Mouse (Mus musculus): Measurements from ENCODE around the gene Camk1d. TPM values are rescaled to one million over a fixed set of nuclear protein-coding genes. Genes with fewer than 3 reads are reported as not detected.

Gene Camk1d
- total and polyA plus RNA-seq, 2 experiments from 2014 or later, result 7.2 to 16.6 TPM

DNA sequence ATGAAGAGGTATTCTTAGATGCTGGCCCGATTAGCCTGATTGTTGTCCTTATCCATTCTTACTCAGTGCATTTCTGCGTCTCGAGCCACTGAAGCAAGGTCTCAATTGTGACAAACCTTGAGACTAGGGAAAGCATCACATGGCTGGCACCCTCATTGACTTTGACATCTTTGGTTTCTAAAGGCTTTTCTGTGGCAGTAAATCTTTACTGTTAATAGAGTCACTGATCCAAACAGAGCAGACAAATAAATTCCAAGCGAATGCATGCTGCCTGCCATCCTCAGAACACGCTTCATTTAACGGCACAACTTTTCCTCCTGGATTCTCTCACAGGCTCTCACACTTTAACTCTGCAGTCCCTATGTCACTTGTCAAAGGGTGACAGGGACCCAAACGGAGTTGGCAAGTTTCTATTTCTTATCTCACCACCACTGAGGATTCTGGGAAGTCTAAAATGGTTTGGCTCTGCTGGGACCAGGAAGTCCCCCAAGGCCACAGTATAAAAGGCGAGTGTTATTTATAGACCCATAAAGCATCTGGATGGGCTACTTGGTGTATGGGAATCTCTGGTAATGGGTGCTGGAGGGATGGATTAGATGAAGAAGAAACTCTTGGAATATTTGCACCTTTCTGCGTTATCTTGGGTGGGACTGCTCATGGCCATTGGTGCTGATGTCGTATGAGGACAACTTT lies 141.9 kb downstream of the Camk1d start:
- peak; percentile 37 for DNase-seq (ENCODE audit: low spot score)
- Histone ChIP-seq H3K4me2 (ENCODE audit: low read depth, low read length) (no peak overlapping the region), H3K4me1 (ENCODE audit: insufficient read depth, low read length) (peaks cover 4% of the 10 kb centered on the region; the same call in 1 of the 2 replicates), H3K4me3 (ENCODE audit: low read length) (no peak overlapping the region), H3K9me3 (ENCODE audit: low read length) (no peaks in the 10 kb centered on the region), H3K36me3 (ENCODE audit: insufficient read depth, low read length) (no peaks in the 10 kb centered on the region), H3K9ac (replicated peaks; ENCODE audit: low read length) (no peak overlapping the region), H3K27me3 (ENCODE audit: insufficient read depth, low read length) (no peaks in the 10 kb centered on the region), H3K27ac (no peak overlapping the region)
- 51% methylated on average over 10 of the region's 10 CpGs for WGBS
- TF ChIP-seq CTCF (IDR thresholded peaks at IDR 0.05; ENCODE audit: low read depth), result no peak
- peak; percentile 60 for ATAC-seq

DNA sequence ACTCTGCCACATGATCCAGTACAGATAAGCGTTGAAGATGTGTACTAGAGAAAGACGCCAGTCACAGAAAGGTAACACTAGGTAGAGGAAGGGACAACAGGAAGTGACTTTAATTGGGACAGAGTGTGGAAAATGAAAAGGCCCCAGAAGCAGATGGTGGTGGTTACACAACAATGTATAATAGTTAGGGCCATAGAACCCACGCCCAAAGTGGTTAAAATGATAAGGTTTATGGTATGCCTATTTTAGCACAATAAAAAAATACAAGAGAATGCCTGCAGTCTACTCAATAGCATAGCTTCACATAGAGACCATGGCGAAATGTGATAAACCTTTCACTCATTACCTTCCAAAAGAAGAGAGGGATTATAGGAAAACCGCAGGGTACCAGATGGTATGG lies 147.7 kb downstream of the Camk1d start:
- Histone ChIP-seq H3K4me2 (ENCODE audit: low read depth, low read length) (no peak overlapping the region), H3K4me3 (ENCODE audit: low read length) (no peak overlapping the region), H3K4me1 (ENCODE audit: insufficient read depth, low read length) (no peaks in the 10 kb centered on the region), H3K9me3 (ENCODE audit: low read length) (no peaks in the 10 kb centered on the region), H3K27ac (no peak overlapping the region), H3K36me3 (ENCODE audit: insufficient read depth, low read length) (no peaks in the 10 kb centered on the region), H3K27me3 (ENCODE audit: insufficient read depth, low read length) (no peaks in the 10 kb centered on the region), H3K9ac (replicated peaks; ENCODE audit: low read length) (no peak overlapping the region)
- WGBS, result 88% methylated on average over 5 of the region's 5 CpGs
- ATAC-seq (no peak), DNase-seq (ENCODE audit: low spot score) (no peak)
- TF ChIP-seq CTCF (IDR thresholded peaks at IDR 0.05; ENCODE audit: low read depth), result no peak

DNA sequence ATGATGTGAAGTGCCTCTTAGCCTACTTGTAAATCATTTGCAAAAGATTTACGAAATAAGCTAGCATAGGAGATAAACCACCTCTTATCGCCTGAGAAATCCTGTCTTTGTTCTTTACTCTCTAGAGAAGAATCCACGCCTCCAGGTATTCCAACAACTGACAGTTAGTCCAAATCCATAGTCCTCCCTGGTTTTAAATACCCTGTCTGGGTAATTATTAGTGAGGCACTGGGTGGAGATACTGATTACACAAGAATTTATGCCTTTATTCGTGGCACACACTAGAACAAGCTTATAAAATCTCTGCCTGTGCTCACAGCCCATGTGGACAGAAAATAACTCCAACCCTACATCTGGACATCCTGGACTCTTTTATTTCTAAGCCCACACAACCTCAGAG lies 150.6 kb downstream of the Camk1d start:
- Histone ChIP-seq H3K9ac (replicated peaks; ENCODE audit: low read length) (no peak overlapping the region), H3K4me3 (ENCODE audit: low read length) (no peak overlapping the region), H3K36me3 (ENCODE audit: insufficient read depth, low read length) (no peaks in the 10 kb centered on the region), H3K4me1 (ENCODE audit: insufficient read depth, low read length) (no peaks in the 10 kb centered on the region), H3K9me3 (ENCODE audit: low read length) (no peaks in the 10 kb centered on the region), H3K27me3 (ENCODE audit: insufficient read depth, low read length) (no peaks in the 10 kb centered on the region), H3K27ac (no peak overlapping the region), H3K4me2 (ENCODE audit: low read depth, low read length) (no peak overlapping the region)
- ATAC-seq (no peak), DNase-seq (ENCODE audit: low spot score) (no peak)
- WGBS, result 90% methylated on average over 4 of the region's 4 CpGs
- TF ChIP-seq CTCF (IDR thresholded peaks at IDR 0.05; ENCODE audit: low read depth), result no peak

DNA sequence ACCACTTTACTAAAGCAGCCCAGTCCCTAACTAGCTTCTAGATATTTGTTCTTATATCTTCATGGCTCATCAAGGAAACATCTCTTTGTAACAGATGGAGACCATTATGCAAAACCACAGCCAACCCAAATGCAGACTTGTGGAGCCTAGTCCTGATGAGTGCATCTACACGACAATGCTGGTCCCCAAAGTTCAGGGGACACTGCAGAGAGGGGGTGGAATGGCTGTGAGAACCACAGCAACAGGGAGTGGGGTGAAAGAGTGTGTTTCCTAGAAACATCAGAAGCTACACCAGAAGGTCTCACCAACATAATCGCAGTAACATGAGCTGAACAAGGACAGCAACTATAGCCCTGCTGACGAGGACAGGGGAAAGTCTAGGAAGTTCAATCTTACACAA lies 152.9 kb downstream of the Camk1d start:
- Histone ChIP-seq H3K4me3 (ENCODE audit: low read length) (no peak overlapping the region), H3K27me3 (ENCODE audit: insufficient read depth, low read length) (no peaks in the 10 kb centered on the region), H3K27ac (no peak overlapping the region), H3K9ac (replicated peaks; ENCODE audit: low read length) (no peak overlapping the region), H3K4me1 (ENCODE audit: insufficient read depth, low read length) (no peaks in the 10 kb centered on the region), H3K9me3 (ENCODE audit: low read length) (no peaks in the 10 kb centered on the region), H3K36me3 (ENCODE audit: insufficient read depth, low read length) (no peaks in the 10 kb centered on the region), H3K4me2 (ENCODE audit: low read depth, low read length) (no peak overlapping the region)
- WGBS, result 95% methylated on average over 3 of the region's 3 CpGs
- no peak for TF ChIP-seq CTCF (IDR thresholded peaks at IDR 0.05; ENCODE audit: low read depth)
- DNase-seq (ENCODE audit: low spot score) (no peak), ATAC-seq (no peak)

DNA sequence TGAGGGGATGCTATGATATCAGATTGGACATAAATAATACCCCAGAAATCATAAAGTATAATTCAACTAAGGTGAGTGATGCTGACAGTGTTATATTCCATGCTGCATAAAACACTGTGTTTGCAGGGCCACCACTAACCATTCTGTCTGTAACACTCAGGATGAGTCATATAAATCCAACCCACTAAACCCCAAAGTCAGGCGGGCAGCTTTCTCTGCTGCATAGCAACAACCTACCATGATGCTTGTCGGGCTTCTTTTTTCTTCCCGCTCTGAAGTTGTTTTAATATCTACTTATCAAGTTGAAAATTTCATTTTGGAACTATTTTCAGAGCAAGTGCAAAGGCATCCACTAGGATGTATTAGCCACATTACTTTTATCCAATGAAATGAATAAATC lies 161.1 kb downstream of the Camk1d start:
- TF ChIP-seq CTCF (IDR thresholded peaks at IDR 0.05; ENCODE audit: low read depth), result no peak
- no peak overlapping the region for H3K4me3 ChIP-seq (ENCODE audit: low read length)
- no peak overlapping the region for H3K27ac ChIP-seq
- ATAC-seq, result no peak
- H3K36me3 ChIP-seq (ENCODE audit: insufficient read depth, low read length), result no peaks in the 10 kb centered on the region
- H3K9me3 ChIP-seq (ENCODE audit: low read length), result no peaks in the 10 kb centered on the region
- no peak overlapping the region for H3K9ac ChIP-seq (replicated peaks; ENCODE audit: low read length)
- no peaks in the 10 kb centered on the region for H3K4me1 ChIP-seq (ENCODE audit: insufficient read depth, low read length)
- no peak for DNase-seq (ENCODE audit: low spot score)
- no peak overlapping the region for H3K4me2 ChIP-seq (ENCODE audit: low read depth, low read length)
- no peaks in the 10 kb centered on the region for H3K27me3 ChIP-seq (ENCODE audit: insufficient read depth, low read length)
- 91% methylated on average over 3 of the region's 3 CpGs for WGBS

DNA sequence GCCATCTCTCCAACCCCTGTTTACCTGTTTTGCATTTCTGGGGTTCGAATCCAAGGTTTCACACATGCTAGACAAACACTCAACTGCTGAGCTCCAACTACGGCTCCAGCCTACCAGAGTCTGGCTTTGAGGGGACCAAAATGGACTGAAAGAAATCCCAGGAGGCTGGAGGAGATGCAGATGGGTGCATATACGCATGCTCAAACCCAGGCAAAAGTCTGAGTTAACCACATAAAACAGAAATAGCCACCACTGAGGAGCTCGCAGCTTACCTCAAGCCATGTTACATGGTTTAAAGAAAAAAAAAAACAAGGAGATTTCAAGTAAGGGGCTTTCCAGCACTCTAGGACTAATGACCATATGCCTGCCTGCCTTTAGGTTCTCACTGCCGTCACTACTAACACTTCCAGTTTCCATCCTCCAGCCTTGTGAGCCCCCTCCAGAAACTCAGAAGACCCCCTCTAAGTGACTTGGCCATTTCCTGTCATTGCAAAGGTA lies 162.5 kb downstream of the Camk1d start:
- Histone ChIP-seq H3K36me3 (ENCODE audit: insufficient read depth, low read length) (no peaks in the 10 kb centered on the region), H3K4me2 (ENCODE audit: low read depth, low read length) (no peak overlapping the region), H3K9me3 (ENCODE audit: low read length) (no peaks in the 10 kb centered on the region), H3K9ac (replicated peaks; ENCODE audit: low read length) (no peak overlapping the region), H3K27ac (no peak overlapping the region), H3K4me1 (ENCODE audit: insufficient read depth, low read length) (no peaks in the 10 kb centered on the region), H3K27me3 (ENCODE audit: insufficient read depth, low read length) (no peaks in the 10 kb centered on the region), H3K4me3 (ENCODE audit: low read length) (no peak overlapping the region)
- ATAC-seq (no peak), DNase-seq (ENCODE audit: low spot score) (no peak)
- WGBS, result 90% methylated on average over 5 of the region's 5 CpGs
- no peak for TF ChIP-seq CTCF (IDR thresholded peaks at IDR 0.05; ENCODE audit: low read depth)

DNA sequence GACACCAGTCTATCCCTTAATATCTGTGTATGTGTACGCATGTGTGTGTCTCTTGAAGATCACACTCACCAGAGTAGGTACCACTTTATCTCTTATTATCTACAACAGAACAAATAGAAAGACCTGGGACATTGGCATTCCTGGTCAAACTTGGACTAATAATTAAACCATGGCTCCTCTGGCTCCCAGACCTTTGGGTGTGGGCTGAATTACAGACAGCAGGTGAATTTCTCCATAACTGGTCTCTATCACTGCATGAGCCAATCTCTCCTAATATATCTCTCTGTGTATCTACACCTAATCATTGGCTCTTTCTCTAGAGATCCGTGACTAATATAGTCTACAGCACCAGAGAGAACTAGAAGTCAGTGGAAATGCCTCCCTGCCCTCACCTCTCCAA lies 165.0 kb downstream of the Camk1d start:
- DNase-seq (ENCODE audit: low spot score) (no peak), ATAC-seq (no peak)
- Histone ChIP-seq H3K27ac (no peak overlapping the region), H3K4me3 (ENCODE audit: low read length) (no peak overlapping the region), H3K4me1 (ENCODE audit: insufficient read depth, low read length) (no peaks in the 10 kb centered on the region), H3K27me3 (ENCODE audit: insufficient read depth, low read length) (no peaks in the 10 kb centered on the region), H3K36me3 (ENCODE audit: insufficient read depth, low read length) (no peaks in the 10 kb centered on the region), H3K9ac (replicated peaks; ENCODE audit: low read length) (no peak overlapping the region), H3K9me3 (ENCODE audit: low read length) (no peaks in the 10 kb centered on the region), H3K4me2 (ENCODE audit: low read depth, low read length) (no peak overlapping the region)
- WGBS, result 95% methylated on average over 2 of the region's 2 CpGs
- no peak for TF ChIP-seq CTCF (IDR thresholded peaks at IDR 0.05; ENCODE audit: low read depth)

All from hindbrain, postnatal 0 days (tissue).